Mouse (Mus musculus): ENCODE data around the gene Ralgps1. TPM values are rescaled to one million over a fixed set of nuclear protein-coding genes. Genes with fewer than 3 reads are reported as not detected.

Gene Ralgps1
- polyA plus RNA-seq, 1 experiment, result 9.5 TPM

GRCm38 (mm10) chr2:33146994-33147393 is 224.3 kb downstream of the Ralgps1 start:
- Histone ChIP-seq H3K27ac (ENCODE audit: insufficient read depth, low read depth, low read length) (no peak overlapping the region), H3K27me3 (ENCODE audit: control insufficient read depth, insufficient read depth, low read length) (no peaks in the 10 kb centered on the region), H3K4me3 (ENCODE audit: low read depth, low read length) (no peak overlapping the region), H3K36me3 (ENCODE audit: control insufficient read depth, insufficient read depth, low read length) (no peaks in the 10 kb centered on the region), H3K4me1 (ENCODE audit: control insufficient read depth, insufficient read depth, insufficient read length, low read length) (no peaks in the 10 kb centered on the region)
- TF ChIP-seq CTCF (IDR thresholded peaks at IDR 0.05; ENCODE audit: extremely low read depth, insufficient read length, insufficient replicate concordance, low read depth, low read length) (no peak), POLR2A (IDR thresholded peaks at IDR 0.05; ENCODE audit: low read depth, low read length) (no peak)
- WGBS, result 75% methylated on average over 4 of the region's 4 CpGs

- H3K27me3 ChIP-seq (ENCODE audit: control insufficient read depth, insufficient read depth, low read length), result no peaks in the 10 kb centered on the region
- 73% methylated on average over 2 of the region's 2 CpGs for WGBS
- no peaks in the 10 kb centered on the region for H3K36me3 ChIP-seq (ENCODE audit: control insufficient read depth, insufficient read depth, low read length)
- no peak overlapping the region for H3K4me3 ChIP-seq (ENCODE audit: low read depth, low read length)
- no peaks in the 10 kb centered on the region for H3K4me1 ChIP-seq (ENCODE audit: control insufficient read depth, insufficient read depth, insufficient read length, low read length)
- H3K27ac ChIP-seq (ENCODE audit: insufficient read depth, low read depth, low read length), result no peak overlapping the region
- TF ChIP-seq CTCF (IDR thresholded peaks at IDR 0.05; ENCODE audit: extremely low read depth, insufficient read length, insufficient replicate concordance, low read depth, low read length) (no peak), POLR2A (IDR thresholded peaks at IDR 0.05; ENCODE audit: low read depth, low read length) (no peak)
Observed at GRCm38 (mm10) chr2:33143292-33143691, 228.0 kb downstream of the Ralgps1 start.

- 67% methylated on average over 2 of the region's 2 CpGs for WGBS
- H3K27me3 ChIP-seq (ENCODE audit: control insufficient read depth, insufficient read depth, low read length), result no peaks in the 10 kb centered on the region
- TF ChIP-seq POLR2A (IDR thresholded peaks at IDR 0.05; ENCODE audit: low read depth, low read length), result no peak
- no peak for TF ChIP-seq CTCF (IDR thresholded peaks at IDR 0.05; ENCODE audit: extremely low read depth, insufficient read length, insufficient replicate concordance, low read depth, low read length)
- no peaks in the 10 kb centered on the region for H3K36me3 ChIP-seq (ENCODE audit: control insufficient read depth, insufficient read depth, low read length)
- H3K4me1 ChIP-seq (ENCODE audit: control insufficient read depth, insufficient read depth, insufficient read length, low read length), result no peaks in the 10 kb centered on the region
- H3K27ac ChIP-seq (ENCODE audit: insufficient read depth, low read depth, low read length), result no peak overlapping the region
- no peak overlapping the region for H3K4me3 ChIP-seq (ENCODE audit: low read depth, low read length)
Observed at GRCm38 (mm10) chr2:33138491-33138890, 232.8 kb downstream of the Ralgps1 start.

- Histone ChIP-seq H3K27me3 (ENCODE audit: control insufficient read depth, insufficient read depth, low read length) (0 out of 2 replicates have a peak, but pooled peaks cover under 1% of the 10 kb centered on the region), H3K4me1 (ENCODE audit: control insufficient read depth, insufficient read depth, insufficient read length, low read length) (no peaks in the 10 kb centered on the region), H3K4me3 (ENCODE audit: low read depth, low read length) (no peak overlapping the region), H3K27ac (ENCODE audit: insufficient read depth, low read depth, low read length) (no peak overlapping the region), H3K36me3 (ENCODE audit: control insufficient read depth, insufficient read depth, low read length) (no peaks in the 10 kb centered on the region)
- 90% methylated on average over 4 of the region's 4 CpGs for WGBS
- TF ChIP-seq CTCF (IDR thresholded peaks at IDR 0.05; ENCODE audit: extremely low read depth, insufficient read length, insufficient replicate concordance, low read depth, low read length) (no peak), POLR2A (IDR thresholded peaks at IDR 0.05; ENCODE audit: low read depth, low read length) (no peak)
Observed at GRCm38 (mm10) chr2:33137731-33138130, 233.6 kb downstream of the Ralgps1 start.

- WGBS, result 94% methylated on average over 9 of the region's 9 CpGs
Observed at GRCm38 (mm10) chr2:33137244-33137643, 234.0 kb downstream of the Ralgps1 start.

GRCm38 (mm10) chr2:33136366-33136765 is 234.9 kb downstream of the Ralgps1 start:
- Histone ChIP-seq H3K36me3 (ENCODE audit: control insufficient read depth, insufficient read depth, low read length) (no peaks in the 10 kb centered on the region), H3K4me1 (ENCODE audit: control insufficient read depth, insufficient read depth, insufficient read length, low read length) (peaks cover 2% of the 10 kb centered on the region; the same call in 1 of the 2 replicates), H3K27ac (ENCODE audit: insufficient read depth, low read depth, low read length) (no peak overlapping the region), H3K4me3 (ENCODE audit: low read depth, low read length) (no peak overlapping the region), H3K27me3 (ENCODE audit: control insufficient read depth, insufficient read depth, low read length) (0 out of 2 replicates have a peak, but pooled peaks cover 6% of the 10 kb centered on the region)
- 93% methylated on average over 6 of the region's 6 CpGs for WGBS
- TF ChIP-seq POLR2A (IDR thresholded peaks at IDR 0.05; ENCODE audit: low read depth, low read length), result no peak
- TF ChIP-seq CTCF (IDR thresholded peaks at IDR 0.05; ENCODE audit: extremely low read depth, insufficient read length, insufficient replicate concordance, low read depth, low read length), result no peak

More at GRCm38 (mm10) chr2:33137244-33137643, 234.0 kb downstream of the Ralgps1 start:
- H3K36me3 ChIP-seq (ENCODE audit: control insufficient read depth, insufficient read depth, low read length), result no peaks in the 10 kb centered on the region
- H3K4me3 ChIP-seq (ENCODE audit: low read depth, low read length), result no peak overlapping the region
- TF ChIP-seq POLR2A (IDR thresholded peaks at IDR 0.05; ENCODE audit: low read depth, low read length), result no peak
- TF ChIP-seq CTCF (IDR thresholded peaks at IDR 0.05; ENCODE audit: extremely low read depth, insufficient read length, insufficient replicate concordance, low read depth, low read length), result no peak
- H3K4me1 ChIP-seq (ENCODE audit: control insufficient read depth, insufficient read depth, insufficient read length, low read length), result no peaks in the 10 kb centered on the region
- H3K27ac ChIP-seq (ENCODE audit: insufficient read depth, low read depth, low read length), result no peak overlapping the region
- H3K27me3 ChIP-seq (ENCODE audit: control insufficient read depth, insufficient read depth, low read length), result 0 out of 2 replicates have a peak, but pooled peaks cover 5% of the 10 kb centered on the region

- Histone ChIP-seq H3K36me3 (ENCODE audit: control insufficient read depth, insufficient read depth, low read length) (no peaks in the 10 kb centered on the region), H3K27me3 (ENCODE audit: control insufficient read depth, insufficient read depth, low read length) (0 out of 2 replicates have a peak, but pooled peaks cover 6% of the 10 kb centered on the region), H3K4me1 (ENCODE audit: control insufficient read depth, insufficient read depth, insufficient read length, low read length) (peaks cover 5% of the 10 kb centered on the region; the same call in 1 of the 2 replicates), H3K4me3 (ENCODE audit: low read depth, low read length) (no peak overlapping the region), H3K27ac (ENCODE audit: insufficient read depth, low read depth, low read length) (no peak overlapping the region)
- 72% methylated on average over 7 of the region's 7 CpGs for WGBS
- no peak for TF ChIP-seq POLR2A (IDR thresholded peaks at IDR 0.05; ENCODE audit: low read depth, low read length)
- TF ChIP-seq CTCF (IDR thresholded peaks at IDR 0.05; ENCODE audit: extremely low read depth, insufficient read length, insufficient replicate concordance, low read depth, low read length), result no peak
Observed at GRCm38 (mm10) chr2:33134766-33135490, 236.4 kb downstream of the Ralgps1 start.
